Mouse (Mus musculus) spleen, adult 2 months (tissue): ENCODE data around the gene Ppp4r4.

Source experiments
- CTCF ChIP-seq: fragments of 200-500 bp; IDR thresholded peaks from 2 replicates; pipeline ENCODE4 v1.5.1; 2011; ENCODE audit warnings: mild to moderate bottlenecking, inconsistent platforms; ENCODE audit not compliant: insufficient read depth, insufficient read length, insufficient replicate concordance; ENCODE audit errors: extremely low read depth
- POLR2A ChIP-seq: fragments of 200-500 bp; IDR thresholded peaks from 2 replicates; pipeline ENCODE4 v1.6.1; 2011; ENCODE audit warnings: low read depth, low read length, inconsistent platforms

DNA sequence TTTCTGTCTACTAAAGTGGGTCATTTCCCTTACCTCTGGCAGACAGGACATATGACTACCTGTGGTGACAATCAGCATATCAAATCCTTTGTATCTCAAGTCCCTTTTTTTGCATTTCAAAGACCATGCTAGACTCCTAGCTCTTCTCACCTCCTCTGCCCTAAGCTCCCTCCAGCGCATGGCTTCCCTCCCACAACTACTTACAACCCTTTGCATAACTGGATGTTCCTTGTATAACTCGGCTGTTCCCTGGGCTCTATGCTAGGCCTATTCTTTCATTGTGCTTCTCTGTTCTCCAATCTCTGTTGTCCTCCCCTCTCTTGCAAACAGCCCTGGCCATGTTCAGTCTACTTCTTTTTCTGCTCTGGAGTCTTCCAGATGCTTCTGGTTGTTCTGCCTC lies 20.5 kb upstream of the Ppp4r4 start:
- TF ChIP-seq CTCF (no peak), POLR2A (no peak)
